In genomic region chr11:107437723-107438122, GRCm38 (mm10) we compare ENCODE assay signal across 14 mouse cellular contexts. TPM values are rescaled to one million over a fixed set of nuclear protein-coding genes. Genes with fewer than 3 reads are reported as not detected.
A peak's percentile ranks its signal among the peaks of the same experiment; 100 is the strongest.
DNase-seq lines count a peak whose midpoint lies in the region; ATAC-seq and TF ChIP-seq lines count a peak whose summit lies in the region.
"Had no signal": no experiment of that assay in that cellular context is flagged by ENCODE, and none has a peak within 500 bp of the region (broad histone marks: within the 10 kb centered on the region; RNA-seq: fewer than 3 reads in every experiment).

No protein-coding gene starts in this region.

- H3K9me3 ChIP-seq in forebrain, embryonic 14.5 days (replicated peaks; ENCODE audit: control insufficient read depth, low read length): no peaks in the 10 kb centered on the region
- H3K9me3 ChIP-seq in forebrain, embryonic 11.5 days (ENCODE audit: control insufficient read depth, low read length): no peaks in the 10 kb centered on the region
- H3K9me3 ChIP-seq in heart, embryonic 11.5 days (replicated peaks; ENCODE audit: control insufficient read depth, low read length): no peaks in the 10 kb centered on the region
- H3K9me3 ChIP-seq in midbrain, postnatal 0 days (ENCODE audit: low read length): no peaks in the 10 kb centered on the region
- peaks cover 9% of the 10 kb centered on the region; the same call in 1 of the 2 replicates for H3K9me3 ChIP-seq in midbrain, embryonic 10.5 days (replicated peaks)
- H3K9me3 ChIP-seq: midbrain, embryonic 15.5 days had no signal

- no peak overlapping the region for H3K4me2 ChIP-seq in forebrain, embryonic 14.5 days (ENCODE audit: low read length)
- no peak overlapping the region for H3K4me2 ChIP-seq in forebrain, embryonic 11.5 days (ENCODE audit: low read depth, low read length, severe bottlenecking)
- H3K4me2 ChIP-seq in heart, embryonic 11.5 days: no peak overlapping the region
- no peak overlapping the region for H3K4me2 ChIP-seq in midbrain, postnatal 0 days (ENCODE audit: low read depth, low read length, poor library complexity, severe bottlenecking)
- H3K4me2 ChIP-seq: hindbrain, embryonic 14.5 days; liver, embryonic 11.5 days; midbrain, embryonic 15.5 days had no signal

- ATAC-seq in forebrain, embryonic 14.5 days: peak; percentile 68; the same call in 1 of the 2 replicates
- no peak for ATAC-seq in forebrain, embryonic 11.5 days (replicated peaks; ENCODE audit: low FRiP score)
- ATAC-seq in heart, embryonic 11.5 days (replicated peaks; ENCODE audit: insufficient number of reproducible peaks, low FRiP score, low TSS enrichment): no peak
- no peak for ATAC-seq in midbrain, postnatal 0 days (ENCODE audit: low FRiP score)
- ATAC-seq: midbrain, embryonic 15.5 days had no signal

- H3K27me3 ChIP-seq in forebrain, embryonic 14.5 days (replicated peaks; ENCODE audit: control insufficient read depth, insufficient read depth, low read length): no peaks in the 10 kb centered on the region
- H3K27me3 ChIP-seq in forebrain, embryonic 11.5 days (ENCODE audit: control insufficient read depth, insufficient read depth, low read length): no peaks in the 10 kb centered on the region
- H3K27me3 ChIP-seq in heart, embryonic 11.5 days (ENCODE audit: control insufficient read depth, insufficient read depth, low read length): no peaks in the 10 kb centered on the region
- no peaks in the 10 kb centered on the region for H3K27me3 ChIP-seq in midbrain, postnatal 0 days (ENCODE audit: insufficient read depth, low read length)
- no peaks in the 10 kb centered on the region for H3K27me3 ChIP-seq in midbrain, embryonic 10.5 days (ENCODE audit: low read depth, poor library complexity, severe bottlenecking)
- H3K27me3 ChIP-seq: midbrain, embryonic 15.5 days had no signal

- peak; percentile 83 for DNase-seq in forebrain, embryonic 14.5 days (ENCODE audit: low spot score)
- DNase-seq in forebrain, embryonic 11.5 days (ENCODE audit: low spot score): no peak
- DNase-seq in heart, postnatal 4 days: peak; percentile 55
- peak; percentile 30 for DNase-seq in midbrain, postnatal 0 days (ENCODE audit: low spot score)
- DNase-seq in midbrain, embryonic 10.5 days (ENCODE audit: low spot score): no peak
- DNase-seq in skeletal muscle tissue, adult 2 months (ENCODE audit: low read depth, low spot score): peak; percentile 45
- DNase-seq in layer of hippocampus, adult 8-10 months (ENCODE audit: low spot score in 2 of 2): no peak
- DNase-seq: gastrocnemius, postnatal 25 days; kidney, adult 18-20 months; right cerebral cortex, postnatal 25 days had no signal

- no peak overlapping the region for H3K4me3 ChIP-seq in forebrain, embryonic 14.5 days (ENCODE audit: low read depth, low read length)
- H3K4me3 ChIP-seq in forebrain, embryonic 11.5 days (ENCODE audit: low read depth, low read length): no peak overlapping the region
- no peak overlapping the region for H3K4me3 ChIP-seq in heart, embryonic 11.5 days (ENCODE audit: low read depth, low read length)
- H3K4me3 ChIP-seq in midbrain, postnatal 0 days (ENCODE audit: low read depth, low read length): no peak overlapping the region
- H3K4me3 ChIP-seq in midbrain, embryonic 10.5 days: no peak overlapping the region
- H3K4me3 ChIP-seq: midbrain, embryonic 15.5 days had no signal

- TF ChIP-seq CTCF in midbrain, postnatal 0 days (IDR thresholded peaks at IDR 0.05): no peak

- 10% methylated on average over 4 of the region's 4 CpGs for WGBS in forebrain, embryonic 14.5 days
- WGBS in forebrain, embryonic 11.5 days: 87% methylated on average over 4 of the region's 4 CpGs
- 76% methylated on average over 4 of the region's 4 CpGs for WGBS in heart, embryonic 11.5 days (ENCODE audit: insufficient replicate concordance)
- WGBS in midbrain, postnatal 0 days: 48% methylated on average over 4 of the region's 4 CpGs
- 87% methylated on average over 4 of the region's 4 CpGs for WGBS in midbrain, embryonic 10.5 days

- H3K36me3 ChIP-seq in forebrain, embryonic 14.5 days (ENCODE audit: control insufficient read depth, insufficient read depth, low read length): no peaks in the 10 kb centered on the region
- H3K36me3 ChIP-seq in forebrain, embryonic 11.5 days (ENCODE audit: control insufficient read depth, insufficient read depth, low read length): no peaks in the 10 kb centered on the region; the same call in 1 of the 2 replicates
- H3K36me3 ChIP-seq in heart, embryonic 11.5 days (ENCODE audit: control insufficient read depth, insufficient read depth, low read length): no peaks in the 10 kb centered on the region
- no peaks in the 10 kb centered on the region for H3K36me3 ChIP-seq in midbrain, postnatal 0 days (ENCODE audit: insufficient read depth, low read length)
- H3K36me3 ChIP-seq in midbrain, embryonic 10.5 days: 0 out of 2 replicates have a peak, but pooled peaks cover 4% of the 10 kb centered on the region
- H3K36me3 ChIP-seq: midbrain, embryonic 15.5 days had no signal

- no peak overlapping the region for H3K9ac ChIP-seq in forebrain, embryonic 14.5 days (ENCODE audit: low read length)
- H3K9ac ChIP-seq in forebrain, embryonic 11.5 days (ENCODE audit: low read length): no peak overlapping the region
- no peak overlapping the region for H3K9ac ChIP-seq in heart, embryonic 11.5 days (ENCODE audit: low read depth, low read length)
- no peak overlapping the region for H3K9ac ChIP-seq in midbrain, postnatal 0 days (replicated peaks; ENCODE audit: low read length, poor library complexity, severe bottlenecking)
- H3K9ac ChIP-seq: hindbrain, embryonic 14.5 days; midbrain, embryonic 15.5 days had no signal

- H3K27ac ChIP-seq in forebrain, embryonic 14.5 days (ENCODE audit: low read depth, low read length): no peak overlapping the region
- H3K27ac ChIP-seq in forebrain, embryonic 11.5 days (ENCODE audit: low read depth, low read length): no peak overlapping the region
- H3K27ac ChIP-seq in heart, embryonic 11.5 days (ENCODE audit: low read depth, low read length): no peak overlapping the region
- no peak overlapping the region for H3K27ac ChIP-seq in midbrain, postnatal 0 days (ENCODE audit: low read depth, low read length)
- H3K27ac ChIP-seq in midbrain, embryonic 10.5 days (replicated peaks): no peak overlapping the region
- H3K27ac ChIP-seq: hindbrain, embryonic 14.5 days; midbrain, embryonic 15.5 days had no signal

- H3K4me1 ChIP-seq in forebrain, embryonic 14.5 days (ENCODE audit: control insufficient read depth, insufficient read depth, low read length): peaks cover 5% of the 10 kb centered on the region; the same call in 1 of the 2 replicates
- H3K4me1 ChIP-seq in forebrain, embryonic 11.5 days (replicated peaks; ENCODE audit: control insufficient read depth, insufficient read depth, low read length): no peaks in the 10 kb centered on the region; the same call in 1 of the 2 replicates
- no peaks in the 10 kb centered on the region for H3K4me1 ChIP-seq in heart, embryonic 11.5 days (ENCODE audit: control insufficient read depth, insufficient read depth, low read length)
- no peaks in the 10 kb centered on the region for H3K4me1 ChIP-seq in midbrain, postnatal 0 days (ENCODE audit: insufficient read depth, low read length)
- H3K4me1 ChIP-seq in midbrain, embryonic 10.5 days: peaks cover 9% of the 10 kb centered on the region

RNA-seq across cellular contexts. Expression of gene Pitpnc1, which starts 32.8 kb away (rescaled TPM):
- polyA plus RNA-seq in forebrain, embryonic 14.5 days (2014; fragmentation: Nextera tagmentation; extraction: Ambion mirVana): 31.4 and 38.9 TPM in 2 replicates
- 34.2 and 35.7 TPM in 2 replicates for polyA plus RNA-seq in forebrain, embryonic 11.5 days (2014; fragmentation: Nextera tagmentation; extraction: Ambion mirVana)
- total RNA-seq in heart, postnatal 4 days (2021): 10 to 100 TPM; 68.1 to 75.2 TPM
- polyA plus RNA-seq in heart, embryonic 11.5 days (2014; fragmentation: Nextera tagmentation; extraction: Ambion mirVana): 9.7 and 10.9 TPM in 2 replicates
- total RNA-seq in midbrain, postnatal 0 days (2014; rRNA removed): 54.8 and 56.5 TPM in 2 replicates
- 50.5 and 54.0 TPM in 2 replicates for polyA plus RNA-seq in midbrain, postnatal 0 days (2015; fragmentation: Nextera tagmentation; extraction: Ambion mirVana)
- 20.4 and 26.1 TPM in 2 replicates for polyA plus RNA-seq in midbrain, embryonic 10.5 days (2016; fragmentation: Nextera tagmentation; extraction: Ambion mirVana)
- 10 to 100 TPM; 47.1 to 53.0 (median 51.0) TPM for total RNA-seq in layer of hippocampus, adult 8-10 months (2022)

RNA-seq across cellular contexts. Expression of gene Psmd12, which starts 41.6 kb away (rescaled TPM):
- polyA plus RNA-seq in forebrain, embryonic 14.5 days (2014; fragmentation: Nextera tagmentation; extraction: Ambion mirVana): 171 and 177 TPM in 2 replicates
- polyA plus RNA-seq in forebrain, embryonic 11.5 days (2014; fragmentation: Nextera tagmentation; extraction: Ambion mirVana): 213 and 218 TPM in 2 replicates
- total RNA-seq in heart, postnatal 4 days (2021): 10 to 100 TPM; 83.0 to 83.3 TPM
- 178 and 179 TPM in 2 replicates for polyA plus RNA-seq in heart, embryonic 11.5 days (2014; fragmentation: Nextera tagmentation; extraction: Ambion mirVana)
- 39.6 and 49.4 TPM in 2 replicates for total RNA-seq in midbrain, postnatal 0 days (2014; rRNA removed)
- 150 and 156 TPM in 2 replicates for polyA plus RNA-seq in midbrain, postnatal 0 days (2015; fragmentation: Nextera tagmentation; extraction: Ambion mirVana)
- 221 and 237 TPM in 2 replicates for polyA plus RNA-seq in midbrain, embryonic 10.5 days (2016; fragmentation: Nextera tagmentation; extraction: Ambion mirVana)
- total RNA-seq in layer of hippocampus, adult 8-10 months (2022): 10 to 100 TPM; 64.0 to 75.5 (median 73.6) TPM

Comparison
In these comparisons a context has a peak if more than half of its experiments do, and no peak if none do; other contexts are left out.
1. DNase-seq: peak in forebrain, embryonic 14.5 days (single experiment), heart, postnatal 4 days (single experiment), midbrain, postnatal 0 days (single experiment) and skeletal muscle tissue, adult 2 months (single experiment); none in forebrain, embryonic 11.5 days (single experiment), midbrain, embryonic 10.5 days (single experiment) and layer of hippocampus, adult 8-10 months (0 of 2).